Mouse (Mus musculus) ovary, postnatal 10 days (tissue): ENCODE measurements around the gene BC067074.
"Not testable (repeated sequence)": the region's sequence is repeated elsewhere in the genome, so short reads cannot be mapped to it uniquely, and the experiment has no call there.

ENCODE experiments used
- DNase-seq: peaks from one replicate; pipeline ENCODE4 v3.0.0; 2022; ENCODE audit warnings: low spot score

BC067074 gene

GRCm38 (mm10) chr13:113292975-113293706 lies at the start of gene BC067074:
Gene BC067074, plus strand, starts transcription at chr13:113293159.
- peak; percentile 22 for DNase-seq

- no peak for DNase-seq
Measured at GRCm38 (mm10) chr13:113245025-113245424, 47.9 kb upstream of the BC067074 start.

GRCm38 (mm10) chr13:113252580-113252979 lies 40.4 kb upstream of the BC067074 start:
- DNase-seq = not testable (repeated sequence)

- DNase-seq = no peak
Measured at GRCm38 (mm10) chr13:113256766-113257165, 36.2 kb upstream of the BC067074 start.

- no peak for DNase-seq
Measured at GRCm38 (mm10) chr13:113257190-113257589, 35.8 kb upstream of the BC067074 start.

GRCm38 (mm10) chr13:113259237-113259636 lies 33.7 kb upstream of the BC067074 start:
- no peak for DNase-seq

GRCm38 (mm10) chr13:113262822-113263221 lies 30.1 kb upstream of the BC067074 start:
- DNase-seq = no peak

- DNase-seq = no peak
Measured at GRCm38 (mm10) chr13:113265257-113265656, 27.7 kb upstream of the BC067074 start.

GRCm38 (mm10) chr13:113266495-113266951 lies 26.4 kb upstream of the BC067074 start:
- peak; percentile 46 for DNase-seq

GRCm38 (mm10) chr13:113267204-113267603 lies 25.8 kb upstream of the BC067074 start:
- no peak for DNase-seq

- peak; percentile 64 for DNase-seq
Measured at GRCm38 (mm10) chr13:113269777-113270776, 22.9 kb upstream of the BC067074 start.

GRCm38 (mm10) chr13:113271189-113271588 lies 21.8 kb upstream of the BC067074 start:
- DNase-seq = no peak

- DNase-seq = no peak
Measured at GRCm38 (mm10) chr13:113287141-113287540, 5.8 kb upstream of the BC067074 start.

GRCm38 (mm10) chr13:113288210-113289197 lies 4.5 kb upstream of the BC067074 start:
- DNase-seq = no peak

- no peak for DNase-seq
Measured at GRCm38 (mm10) chr13:113289760-113290159, 3.2 kb upstream of the BC067074 start.

GRCm38 (mm10) chr13:113292001-113292400 lies 958 bp upstream of the BC067074 start:
- DNase-seq = no peak

GRCm38 (mm10) chr13:113293707-113294432 lies 911 bp downstream of the BC067074 start:
- DNase-seq = no peak

- no peak for DNase-seq
Measured at GRCm38 (mm10) chr13:113295817-113296485, 3.0 kb downstream of the BC067074 start.

GRCm38 (mm10) chr13:113306581-113306980 lies 13.6 kb downstream of the BC067074 start:
- DNase-seq = no peak

- DNase-seq = no peak
Measured at GRCm38 (mm10) chr13:113319588-113319987, 26.6 kb downstream of the BC067074 start.
